Mouse (Mus musculus): ENCODE measurements around the gene Arxes1. TPM values are rescaled to one million over a fixed set of nuclear protein-coding genes. Genes with fewer than 3 reads are reported as not detected.
"Not testable (repeated sequence)": the region's sequence is repeated elsewhere in the genome, so short reads cannot be mapped to it uniquely, and the experiment has no call there.

The Arxes1 gene
- polyA plus RNA-seq, 1 experiment from 2014 or later = 44.7 TPM

DNA sequence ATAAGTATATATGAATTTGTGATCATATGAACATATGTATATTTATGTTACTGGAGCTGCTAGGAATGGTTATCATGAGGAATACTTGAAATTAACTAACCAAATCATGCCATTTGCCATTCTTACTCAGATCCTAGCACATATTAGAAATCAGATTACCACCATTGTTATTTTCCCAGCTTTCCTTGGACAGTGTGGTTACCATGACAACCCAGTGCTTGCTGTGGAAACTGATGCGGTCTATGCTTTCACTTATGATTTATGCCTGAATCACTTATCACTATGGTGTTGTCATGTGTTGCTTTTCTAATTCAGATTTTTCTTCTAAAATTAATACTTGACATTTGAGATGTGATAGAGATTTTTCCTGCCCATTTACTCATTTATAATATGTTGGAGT lies 2.8 kb upstream of the Arxes1 start:
- Histone ChIP-seq H3K9ac (ENCODE audit: low read length) (no peak overlapping the region), H3K27me3 (ENCODE audit: control insufficient read depth, insufficient read depth, low read length) (no peaks in the 10 kb centered on the region), H3K4me2 (ENCODE audit: low read depth) (no peak overlapping the region), H3K9me3 (ENCODE audit: control insufficient read depth, low read length) (no peaks in the 10 kb centered on the region), H3K36me3 (ENCODE audit: control insufficient read depth, insufficient read depth, low read length) (no peaks in the 10 kb centered on the region), H3K4me3 (ENCODE audit: low read depth, low read length) (no peak overlapping the region), H3K27ac (ENCODE audit: low read depth, low read length) (no peak overlapping the region), H3K4me1 (ENCODE audit: control insufficient read depth, insufficient read depth, low read length) (no peaks in the 10 kb centered on the region)
- WGBS = 67% methylated on average over 1 of the region's 1 CpGs
- ATAC-seq (ENCODE audit: insufficient read depth, low FRiP score, low TSS enrichment) = no peak
- no peak for DNase-seq (ENCODE audit: low spot score)

DNA sequence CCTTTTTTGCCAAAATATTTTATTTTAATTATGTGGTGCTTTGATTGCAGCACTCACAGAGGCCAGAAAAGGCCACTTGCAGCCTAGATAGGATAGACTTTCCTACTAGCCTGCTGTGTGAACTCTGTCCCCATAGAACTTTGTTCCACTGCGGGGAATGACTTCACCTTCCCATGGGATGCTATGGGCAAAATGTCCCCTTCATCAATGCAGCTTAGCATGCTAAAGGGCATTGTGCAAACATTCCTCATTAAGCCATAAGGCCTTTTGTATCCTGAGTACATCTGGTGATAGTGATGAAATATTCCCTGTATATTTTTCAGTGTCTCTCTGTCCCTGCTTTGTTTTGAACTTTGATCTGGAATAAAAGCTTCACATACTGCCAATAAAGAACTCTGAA lies 10.6 kb downstream of the Arxes1 start:
- no peaks in the 10 kb centered on the region for H3K9me3 ChIP-seq (ENCODE audit: control insufficient read depth, low read length)
- DNase-seq (ENCODE audit: low spot score) = no peak
- H3K4me1 ChIP-seq (ENCODE audit: control insufficient read depth, insufficient read depth, low read length) = no peaks in the 10 kb centered on the region
- no peaks in the 10 kb centered on the region for H3K27me3 ChIP-seq (ENCODE audit: control insufficient read depth, insufficient read depth, low read length)
- H3K27ac ChIP-seq (ENCODE audit: low read depth, low read length) = no peak overlapping the region
- 82% methylated on average over 1 of the region's 1 CpGs for WGBS
- no peak overlapping the region for H3K4me3 ChIP-seq (ENCODE audit: low read depth, low read length)
- H3K36me3 ChIP-seq (ENCODE audit: control insufficient read depth, insufficient read depth, low read length) = no peaks in the 10 kb centered on the region
- H3K4me2 ChIP-seq (ENCODE audit: low read depth) = no peak overlapping the region
- no peak for ATAC-seq (ENCODE audit: insufficient read depth, low FRiP score, low TSS enrichment)
- no peak overlapping the region for H3K9ac ChIP-seq (ENCODE audit: low read length)

DNA sequence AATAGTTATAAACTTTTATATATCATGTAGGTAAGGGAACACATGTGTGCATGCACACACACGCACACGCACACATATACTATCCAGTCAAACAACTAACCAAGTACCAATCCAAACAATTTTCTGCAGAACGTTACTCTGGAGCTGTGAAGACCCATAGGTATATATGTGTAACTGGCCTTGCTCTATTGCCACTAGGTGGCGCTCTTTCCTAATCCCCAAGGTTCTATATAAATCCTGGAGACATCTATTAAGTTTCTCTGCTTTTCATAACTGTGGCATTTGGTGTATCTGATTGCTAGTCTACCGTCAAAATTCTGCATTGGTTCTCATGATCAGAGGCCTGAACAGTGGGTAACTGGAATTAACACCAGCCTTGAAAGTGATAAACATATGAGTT lies 14.4 kb downstream of the Arxes1 start:
- peak; percentile 43 for DNase-seq (ENCODE audit: low spot score)
- Histone ChIP-seq H3K27ac (ENCODE audit: low read depth, low read length) (no peak overlapping the region), H3K27me3 (ENCODE audit: control insufficient read depth, insufficient read depth, low read length) (no peaks in the 10 kb centered on the region), H3K9ac (ENCODE audit: low read length) (no peak overlapping the region), H3K9me3 (ENCODE audit: control insufficient read depth, low read length) (no peaks in the 10 kb centered on the region), H3K36me3 (ENCODE audit: control insufficient read depth, insufficient read depth, low read length) (no peaks in the 10 kb centered on the region), H3K4me2 (ENCODE audit: low read depth) (no peak overlapping the region), H3K4me1 (ENCODE audit: control insufficient read depth, insufficient read depth, low read length) (no peaks in the 10 kb centered on the region), H3K4me3 (ENCODE audit: low read depth, low read length) (no peak overlapping the region)
- 24% methylated on average over 5 of the region's 5 CpGs for WGBS
- no peak for ATAC-seq (ENCODE audit: insufficient read depth, low FRiP score, low TSS enrichment)

DNA sequence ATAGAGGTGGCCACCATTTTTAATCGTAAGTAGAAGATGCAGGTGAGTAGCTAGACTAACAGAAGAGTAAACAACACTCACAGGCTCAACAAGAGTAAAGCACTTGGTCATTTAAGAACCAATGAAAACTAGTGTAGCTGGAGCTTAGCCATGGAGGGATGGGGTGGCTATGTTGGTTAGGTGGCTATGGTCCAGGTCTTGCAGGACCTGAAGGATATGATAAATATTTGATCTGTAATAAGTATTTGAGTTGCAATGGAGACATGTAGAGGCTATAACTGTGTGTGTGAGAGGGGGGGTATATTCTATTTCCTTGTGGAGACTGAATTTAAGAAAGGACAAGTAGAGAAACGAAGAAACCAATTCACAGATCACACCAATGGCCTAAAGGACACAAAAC lies 18.1 kb downstream of the Arxes1 start:
- Histone ChIP-seq H3K4me2 (ENCODE audit: low read depth) (no peak overlapping the region), H3K9ac (ENCODE audit: low read length) (no peak overlapping the region), H3K27me3 (ENCODE audit: control insufficient read depth, insufficient read depth, low read length) (no peaks in the 10 kb centered on the region), H3K36me3 (ENCODE audit: control insufficient read depth, insufficient read depth, low read length) (no peaks in the 10 kb centered on the region), H3K27ac (ENCODE audit: low read depth, low read length) (no peak overlapping the region), H3K4me3 (ENCODE audit: low read depth, low read length) (no peak overlapping the region), H3K4me1 (ENCODE audit: control insufficient read depth, insufficient read depth, low read length) (no peaks in the 10 kb centered on the region), H3K9me3 (ENCODE audit: control insufficient read depth, low read length) (no peaks in the 10 kb centered on the region)
- ATAC-seq (ENCODE audit: insufficient read depth, low FRiP score, low TSS enrichment) (no peak), DNase-seq (ENCODE audit: low spot score) (no peak)
- WGBS = 75% methylated on average over 2 of the region's 2 CpGs

DNA sequence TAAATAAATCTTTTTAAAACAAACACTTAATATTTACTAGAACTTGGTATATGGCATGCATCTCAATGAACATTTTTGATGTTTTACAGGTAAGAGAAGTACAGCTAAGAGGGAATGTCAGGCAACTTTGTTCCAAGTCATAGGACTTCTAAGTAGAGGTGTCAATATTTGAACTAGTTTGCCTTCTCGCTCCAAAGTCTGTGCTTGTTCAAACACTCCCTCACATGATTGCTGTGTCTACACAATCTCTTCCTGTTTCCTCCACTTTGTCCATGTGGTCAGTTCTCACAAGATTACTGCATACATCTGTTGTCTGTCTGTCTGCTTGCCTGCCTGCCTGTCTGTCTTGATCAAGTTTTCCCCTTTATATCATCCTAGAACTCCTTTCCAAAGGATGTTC lies 27.5 kb downstream of the Arxes1 start:
- Histone ChIP-seq H3K9me3 (ENCODE audit: control insufficient read depth, low read length) (no peaks in the 10 kb centered on the region), H3K4me3 (ENCODE audit: low read depth, low read length) (no peak overlapping the region), H3K4me1 (ENCODE audit: control insufficient read depth, insufficient read depth, low read length) (no peaks in the 10 kb centered on the region), H3K27me3 (ENCODE audit: control insufficient read depth, insufficient read depth, low read length) (no peaks in the 10 kb centered on the region), H3K9ac (ENCODE audit: low read length) (no peak overlapping the region), H3K27ac (ENCODE audit: low read depth, low read length) (no peak overlapping the region), H3K36me3 (ENCODE audit: control insufficient read depth, insufficient read depth, low read length) (no peaks in the 10 kb centered on the region), H3K4me2 (ENCODE audit: low read depth) (no peak overlapping the region)
- DNase-seq (ENCODE audit: low spot score) = no peak
- no peak for ATAC-seq (ENCODE audit: insufficient read depth, low FRiP score, low TSS enrichment)
- 71% methylated on average over 1 of the region's 1 CpGs for WGBS

DNA sequence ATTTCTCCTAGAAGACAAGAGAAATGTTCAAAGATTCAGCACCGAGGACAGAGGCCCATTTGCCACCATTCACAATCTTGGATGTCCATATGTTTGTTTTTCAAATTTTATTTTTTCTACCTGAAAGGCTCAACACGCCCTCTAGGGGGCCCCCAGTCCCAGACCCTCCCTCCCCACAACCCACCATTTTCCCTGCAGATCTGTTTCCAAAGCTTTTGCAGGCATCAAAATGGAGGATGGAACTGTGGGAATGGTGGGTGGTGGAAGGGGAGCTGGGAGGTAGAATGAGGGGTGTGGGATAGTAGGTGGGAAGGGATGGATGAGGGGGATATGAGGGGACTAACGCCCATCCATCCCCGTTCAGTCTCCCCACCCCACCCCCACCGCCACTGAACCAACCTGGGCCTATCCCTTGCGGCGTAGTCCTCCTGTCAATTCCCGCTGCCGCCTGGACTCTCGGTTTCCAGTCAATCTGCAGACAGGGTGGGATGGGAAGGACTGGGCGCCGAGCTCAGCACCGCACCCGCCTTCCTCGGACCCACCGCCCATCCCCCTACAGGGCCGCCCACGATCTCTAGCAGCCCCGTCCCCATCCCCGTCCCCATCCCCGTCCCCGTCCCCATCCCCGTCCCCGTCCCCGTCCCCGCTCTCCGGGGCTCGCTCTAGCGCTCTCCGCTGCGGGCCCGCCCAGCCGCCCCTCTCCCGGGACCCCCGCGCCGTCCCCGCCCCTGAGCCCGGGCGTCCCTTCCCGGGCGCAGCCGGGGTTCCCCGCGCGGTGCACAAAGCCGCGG lies 34.2 kb downstream of the Arxes1 start:
- 0 out of 2 replicates have a peak overlapping the region, but pooled peaks have one; percentile 27 for H3K27ac ChIP-seq (ENCODE audit: low read depth, low read length)

DNA sequence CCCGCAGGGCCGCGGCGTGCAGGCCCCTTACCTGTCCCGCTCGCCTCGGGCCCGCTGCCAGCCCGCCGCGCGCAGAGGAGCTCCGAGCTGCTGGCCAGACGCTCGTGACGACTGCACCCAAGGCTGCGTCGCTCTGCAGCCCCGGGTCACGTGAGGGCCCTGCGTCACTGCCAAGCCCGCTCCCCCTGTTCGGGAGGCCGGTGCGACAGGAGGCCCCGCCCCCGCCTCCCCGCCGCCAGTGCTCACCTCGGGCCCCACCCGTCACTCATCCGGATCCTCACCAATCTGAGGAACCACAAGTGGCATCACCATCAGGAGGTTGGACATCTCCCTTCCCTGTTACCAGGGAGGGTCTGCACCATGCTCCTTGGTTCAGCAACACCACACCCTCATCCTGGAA lies 34.9 kb downstream of the Arxes1 start, which contains the start of gene Bex2:
TSS of gene Bex2 (minus strand) at position 217 of the 400 bp plus-strand sequence.
- not testable (repeated sequence) for H3K27me3 ChIP-seq (ENCODE audit: control insufficient read depth, insufficient read depth, low read length); H3K36me3 ChIP-seq (ENCODE audit: control insufficient read depth, insufficient read depth, low read length); H3K9me3 ChIP-seq (ENCODE audit: control insufficient read depth, low read length); H3K4me1 ChIP-seq (ENCODE audit: control insufficient read depth, insufficient read depth, low read length)
- peak within 1 kb of the TSS; percentile 32 for H3K4me2 ChIP-seq (ENCODE audit: low read depth)
- H3K4me3 ChIP-seq (ENCODE audit: low read depth, low read length) = peak within 1 kb of the TSS; percentile 35
- no CpG with 5 or more reads among the region's 32 CpGs for WGBS
- DNase-seq (ENCODE audit: low spot score) (peak; percentile 42), ATAC-seq (ENCODE audit: insufficient read depth, low FRiP score, low TSS enrichment) (peak; percentile 97)
- 0 out of 2 replicates have a peak within 1 kb of the TSS, but pooled peaks have one; percentile 27 for H3K27ac ChIP-seq (ENCODE audit: low read depth, low read length)
- peak within 1 kb of the TSS; percentile 50 for H3K9ac ChIP-seq (ENCODE audit: low read length)

More for the DNA sequence above, 34.2 kb downstream of the Arxes1 start:
- H3K4me1 ChIP-seq (ENCODE audit: control insufficient read depth, insufficient read depth, low read length); H3K27me3 ChIP-seq (ENCODE audit: control insufficient read depth, insufficient read depth, low read length); H3K36me3 ChIP-seq (ENCODE audit: control insufficient read depth, insufficient read depth, low read length); H3K9me3 ChIP-seq (ENCODE audit: control insufficient read depth, low read length): not testable (repeated sequence)
- DNase-seq (ENCODE audit: low spot score) (peak; percentile 61), ATAC-seq (ENCODE audit: insufficient read depth, low FRiP score, low TSS enrichment) (peak; percentile 71)
- Histone ChIP-seq H3K4me3 (ENCODE audit: low read depth, low read length) (peak overlapping the region; percentile 35), H3K4me2 (ENCODE audit: low read depth) (peak overlapping the region; percentile 32), H3K9ac (ENCODE audit: low read length) (peak overlapping the region; percentile 50)
- WGBS = 27% methylated on average over 18 of the region's 48 CpGs

Other genes with a start within 250 kb of the Arxes1 start
- gene Bhlhb9, start 235.8 kb upstream of the Arxes1 start, polyA plus RNA-seq (2014; fragmentation: Nextera tagmentation; extraction: Ambion mirVana) = 67.8 and 72.4 TPM in 2 replicates
- 42.4 and 45.1 TPM in 2 replicates for gene Gprasp2, start 194.3 kb upstream of the Arxes1 start, polyA plus RNA-seq (2014; fragmentation: Nextera tagmentation; extraction: Ambion mirVana)
- 109 and 123 TPM in 2 replicates for gene Arxes2, start 39.5 kb upstream of the Arxes1 start, polyA plus RNA-seq (2014; fragmentation: Nextera tagmentation; extraction: Ambion mirVana)
- 273 and 298 TPM in 2 replicates for gene Bex2, start 34.9 kb downstream of the Arxes1 start, polyA plus RNA-seq (2014; fragmentation: Nextera tagmentation; extraction: Ambion mirVana)
- not detected in 2 replicates for gene Nxf3, start 51.9 kb downstream of the Arxes1 start, polyA plus RNA-seq (2014; fragmentation: Nextera tagmentation; extraction: Ambion mirVana)
- 65.6 and 70.7 TPM in 2 replicates for gene Bex4, start 105.6 kb downstream of the Arxes1 start, polyA plus RNA-seq (2014; fragmentation: Nextera tagmentation; extraction: Ambion mirVana)
- gene Tceal8, start 139.0 kb downstream of the Arxes1 start, polyA plus RNA-seq (2014; fragmentation: Nextera tagmentation; extraction: Ambion mirVana) = 201 and 224 TPM in 2 replicates
- 1.4 and 4.3 TPM in 2 replicates for gene Tceal5, start 170.5 kb downstream of the Arxes1 start, polyA plus RNA-seq (2014; fragmentation: Nextera tagmentation; extraction: Ambion mirVana)
- gene Tceal7, start 181.4 kb downstream of the Arxes1 start, polyA plus RNA-seq (2014; fragmentation: Nextera tagmentation; extraction: Ambion mirVana) = 4.0 and 5.6 TPM in 2 replicates
- 111 and 118 TPM in 2 replicates for gene Bex1, start 182.1 kb downstream of the Arxes1 start, polyA plus RNA-seq (2014; fragmentation: Nextera tagmentation; extraction: Ambion mirVana)
- 410 and 445 TPM in 2 replicates for gene Tceal9, start 211.7 kb downstream of the Arxes1 start, polyA plus RNA-seq (2014; fragmentation: Nextera tagmentation; extraction: Ambion mirVana)
- 670 and 697 TPM in 2 replicates for gene Bex3, start 236.9 kb downstream of the Arxes1 start, polyA plus RNA-seq (2014; fragmentation: Nextera tagmentation; extraction: Ambion mirVana)

Data from neural tube, embryonic 11.5 days (tissue).